25 mouse cellular contexts compared by ENCODE assay signal in genomic region chr2:127394606-127395161, GRCm38 (mm10). TPM values are rescaled to one million over a fixed set of nuclear protein-coding genes. Genes with fewer than 3 reads are reported as not detected.
DNase-seq lines count a peak whose midpoint lies in the region; ATAC-seq and TF ChIP-seq lines count a peak whose summit lies in the region.
"Had no signal": no experiment of that assay in that cellular context is flagged by ENCODE, and none has a peak within 500 bp of the region (broad histone marks: within the 10 kb centered on the region; RNA-seq: fewer than 3 reads in every experiment).

No protein-coding gene starts in this region.

- H3K27ac ChIP-seq in heart, embryonic 13.5 days (replicated peaks): 0 out of 2 replicates have a peak overlapping the region, but pooled peaks have one; percentile 1
- H3K27ac ChIP-seq: embryonic facial prominence, embryonic 13.5 days; gastrocnemius, adult 2 months; hindbrain, embryonic 15.5 days; limb, embryonic 13.5 days had no signal

- ATAC-seq in heart, embryonic 13.5 days (ENCODE audit: extremely low read depth, insufficient number of reproducible peaks, low FRiP score, low TSS enrichment): no peak
- 0 out of 2 replicates have a peak, but pooled peaks have one; percentile 14 for ATAC-seq in megakaryocyte-erythroid progenitor cell, adult 5-6 weeks (replicated peaks; ENCODE audit: low FRiP score, low TSS enrichment, poor library complexity, severe bottlenecking)
- ATAC-seq: forebrain, postnatal 0 days had no signal

- no peaks in the 10 kb centered on the region for H3K36me3 ChIP-seq in heart, embryonic 13.5 days
- H3K36me3 ChIP-seq: embryonic facial prominence, embryonic 13.5 days; hindbrain, embryonic 15.5 days; limb, embryonic 13.5 days had no signal

- no peaks in the 10 kb centered on the region for H3K9me3 ChIP-seq in heart, embryonic 13.5 days
- H3K9me3 ChIP-seq: embryonic facial prominence, embryonic 13.5 days; hindbrain, embryonic 15.5 days; limb, embryonic 13.5 days had no signal

- H3K4me3 ChIP-seq in heart, embryonic 13.5 days: no peak overlapping the region
- H3K4me3 ChIP-seq in lung, adult 2 months (replicated peaks; ENCODE audit: extremely low read depth, low read depth, low read length): no peak overlapping the region
- H3K4me3 ChIP-seq: embryonic facial prominence, embryonic 13.5 days; gastrocnemius, adult 2 months; hindbrain, embryonic 15.5 days; limb, embryonic 13.5 days had no signal

- no peak for TF ChIP-seq POLR2A in lung, adult 2 months (IDR thresholded peaks at IDR 0.05; ENCODE audit: borderline replicate concordance, extremely low read depth, low read depth, low read length)

- TF ChIP-seq CTCF in lung, adult 2 months (IDR thresholded peaks at IDR 0.05; ENCODE audit: insufficient read depth, low read length): no peak

- H3K4me1 ChIP-seq in heart, embryonic 13.5 days: peaks cover 28% of the 10 kb centered on the region
- H3K4me1 ChIP-seq in lung, adult 2 months (ENCODE audit: control insufficient read depth, insufficient read depth, low read length): no peaks in the 10 kb centered on the region
- H3K4me1 ChIP-seq: embryonic facial prominence, embryonic 13.5 days; hindbrain, embryonic 15.5 days; limb, embryonic 13.5 days had no signal

- no peak for DNase-seq in heart, postnatal 10 days
- DNase-seq in lung, postnatal 10 days: peak; percentile 14
- DNase-seq in lung, adult 2 months: no peak
- peak; percentile 58 for DNase-seq in adrenal gland, postnatal 10 days
- DNase-seq in embryo, embryonic 9.5 days (ENCODE audit: extremely low spot score): no peak
- DNase-seq in thymus, postnatal 36 days: no peak
- DNase-seq: cerebellum, adult 2 months; forebrain, postnatal 0 days; gastrocnemius, adult 2 months; heart, adult 18-20 months; kidney, adult 11 months; lung, postnatal 14 days had no signal

- WGBS in heart, embryonic 13.5 days: 64% methylated on average over 5 of the region's 5 CpGs
- WGBS in lung, adult 2 months: 79% methylated on average over 5 of the region's 5 CpGs

- no peak overlapping the region for H3K4me2 ChIP-seq in heart, embryonic 13.5 days
- H3K4me2 ChIP-seq: embryonic facial prominence, embryonic 13.5 days; hindbrain, embryonic 15.5 days; limb, embryonic 13.5 days had no signal

- no peaks in the 10 kb centered on the region for H3K27me3 ChIP-seq in heart, embryonic 13.5 days (replicated peaks)
- H3K27me3 ChIP-seq: embryonic facial prominence, embryonic 13.5 days; hindbrain, embryonic 15.5 days; limb, embryonic 13.5 days had no signal

- intact Hi-C loops in heart, postnatal 10 days (cut with DNase I): no loop called here

- no peak overlapping the region for H3K9ac ChIP-seq in heart, embryonic 13.5 days
- H3K9ac ChIP-seq: embryonic facial prominence, embryonic 13.5 days; forebrain, postnatal 0 days; hindbrain, embryonic 15.5 days; limb, embryonic 13.5 days had no signal

RNA-seq across cellular contexts. Expression of gene Gpat2, which starts 30.3 kb away (rescaled TPM):
- polyA plus RNA-seq in heart, embryonic 13.5 days (2015; fragmentation: Nextera tagmentation; extraction: Ambion mirVana): 0.41 and 0.45 TPM in 2 replicates
- total RNA-seq in heart, postnatal 10 days (2021): not detected
- polyA plus RNA-seq in lung, adult 2 months (2012; rRNA removed): 0.15 and 0.29 TPM in 2 replicates
- total RNA-seq in adrenal gland, postnatal 10 days (2021): under 1 TPM; 0.48 to 0.58 TPM
- total RNA-seq in megakaryocyte-erythroid progenitor cell, adult 5-6 weeks (2014; fragmentation: Nextera tagmentation): not detected in 2 replicates
- not detected in 2 replicates for total RNA-seq in megakaryocyte-erythroid progenitor cell, adult 5-6 weeks (2017)
- total RNA-seq: common myeloid progenitor, adult 5-6 weeks; forebrain, postnatal 0 days; gastrocnemius, adult 2 months; heart, adult 18-20 months; heart, postnatal 25 days had no signal

RNA-seq across cellular contexts. Expression of gene Adra2b, which starts 31.7 kb away (rescaled TPM):
- polyA plus RNA-seq in heart, embryonic 13.5 days (2015; fragmentation: Nextera tagmentation; extraction: Ambion mirVana): 1.6 and 1.8 TPM in 2 replicates
- 1 to 10 TPM in 1 of 2 experiments, under 1 TPM in 1; 0.84 to 1.1 TPM for total RNA-seq in heart, postnatal 10 days (2021)
- polyA plus RNA-seq in lung, adult 2 months (2012; rRNA removed): 0.48 and 0.51 TPM in 2 replicates
- total RNA-seq in adrenal gland, postnatal 10 days (2021): 1 to 10 TPM; 2.6 to 2.7 TPM
- not detected in 2 replicates for total RNA-seq in megakaryocyte-erythroid progenitor cell, adult 5-6 weeks (2014; fragmentation: Nextera tagmentation)
- not detected in 2 replicates for total RNA-seq in megakaryocyte-erythroid progenitor cell, adult 5-6 weeks (2017)
- polyA plus RNA-seq: C2C12 had no signal

RNA-seq across cellular contexts. Expression of gene Fahd2a, which starts 49.7 kb away (rescaled TPM):
- polyA plus RNA-seq in heart, embryonic 13.5 days (2015; fragmentation: Nextera tagmentation; extraction: Ambion mirVana): 27.4 and 30.5 TPM in 2 replicates
- 10 to 100 TPM; 25.2 to 25.3 TPM for total RNA-seq in heart, postnatal 10 days (2021)
- polyA plus RNA-seq in lung, adult 2 months (2012; rRNA removed): 11.1 and 14.0 TPM in 2 replicates
- 10 to 100 TPM; 44.4 to 52.4 TPM for total RNA-seq in adrenal gland, postnatal 10 days (2021)
- 17.8 and 18.9 TPM in 2 replicates for total RNA-seq in megakaryocyte-erythroid progenitor cell, adult 5-6 weeks (2014; fragmentation: Nextera tagmentation)
- 1.8 and 3.5 TPM in 2 replicates for total RNA-seq in megakaryocyte-erythroid progenitor cell, adult 5-6 weeks (2017)

RNA-seq across cellular contexts. Expression of gene Astl, which starts 56.2 kb away (rescaled TPM):
- polyA plus RNA-seq in heart, embryonic 13.5 days (2015; fragmentation: Nextera tagmentation; extraction: Ambion mirVana): not detected in 2 replicates
- total RNA-seq in heart, postnatal 10 days (2021): not detected
- polyA plus RNA-seq in lung, adult 2 months (2012; rRNA removed): not detected in 2 replicates
- under 1 TPM in 1 of 2 experiments, not detected in 1; 0.21 TPM for total RNA-seq in adrenal gland, postnatal 10 days (2021)
- 0.40 TPM in 1 of 2 replicates, not detected in the other for total RNA-seq in megakaryocyte-erythroid progenitor cell, adult 5-6 weeks (2014; fragmentation: Nextera tagmentation)
- total RNA-seq in megakaryocyte-erythroid progenitor cell, adult 5-6 weeks (2017): not detected in 2 replicates
- total RNA-seq: adrenal gland, adult 18-20 months; common myeloid progenitor, adult 5-6 weeks; forebrain, postnatal 0 days; heart, adult 18-20 months; heart, postnatal 25 days; layer of hippocampus, postnatal 14 days; left cerebral cortex, postnatal 10 days had no signal
- polyA plus RNA-seq: C2C12; cerebellum, adult 2 months; forebrain, postnatal 0 days; hindbrain, embryonic 15.5 days; large intestine, adult 2 months; neural tube, embryonic 14.5 days had no signal

RNA-seq across cellular contexts. Expression of gene Dusp2, which starts 58.7 kb away (rescaled TPM):
- polyA plus RNA-seq in heart, embryonic 13.5 days (2015; fragmentation: Nextera tagmentation; extraction: Ambion mirVana): 13.5 and 15.9 TPM in 2 replicates
- 1 to 10 TPM; 1.2 to 1.8 TPM for total RNA-seq in heart, postnatal 10 days (2021)
- 5.2 and 6.3 TPM in 2 replicates for polyA plus RNA-seq in lung, adult 2 months (2012; rRNA removed)
- total RNA-seq in adrenal gland, postnatal 10 days (2021): 1 to 10 TPM; 4.2 to 5.5 TPM
- 18.4 and 29.2 TPM in 2 replicates for total RNA-seq in megakaryocyte-erythroid progenitor cell, adult 5-6 weeks (2014; fragmentation: Nextera tagmentation)
- 33.5 and 35.8 TPM in 2 replicates for total RNA-seq in megakaryocyte-erythroid progenitor cell, adult 5-6 weeks (2017)

Comparison
In these comparisons a context has a peak if more than half of its experiments do, and no peak if none do; other contexts are left out.
1. DNase-seq: peak in lung, postnatal 10 days (single experiment) and adrenal gland, postnatal 10 days (single experiment); none in heart, postnatal 10 days (0 of 2), lung, adult 2 months (single experiment), embryo, embryonic 9.5 days (single experiment) and thymus, postnatal 36 days (0 of 2).